Mouse (Mus musculus) small intestine, adult 2 months (tissue): ENCODE results near the gene Ces1f.

ENCODE experiments used
- CTCF ChIP-seq: fragments of 200-500 bp; IDR thresholded peaks from 2 replicates; pipeline ENCODE4 v1.5.1; 2012; ENCODE audit warnings: low read depth, mild to moderate bottlenecking, control low read depth, inconsistent platforms, low read length, moderate library complexity, mixed read lengths; ENCODE audit not compliant: insufficient replicate concordance, insufficient read length; ENCODE audit errors: extremely low read depth
- POLR2A ChIP-seq: fragments of 200-500 bp; IDR thresholded peaks from 2 replicates; pipeline ENCODE4 v1.6.1; 2012; ENCODE audit warnings: low read depth, mild to moderate bottlenecking, control low read depth, inconsistent platforms, low read length, moderate library complexity

GRCm38 (mm10) chr8:93283896-93284295 lies 4.3 kb upstream of the Ces1f start:
- no peak for TF ChIP-seq POLR2A
- no peak for TF ChIP-seq CTCF
